Mouse (Mus musculus) ES-CJ7 (cell line): Measurements from ENCODE around the gene Oser1.
"Not testable (repeated sequence)": the region's sequence is repeated elsewhere in the genome, so short reads cannot be mapped to it uniquely, and the experiment has no call there.

Experiments used
- DNase-seq: peaks from one replicate; pipeline ENCODE4 v3.0.0; 2011; ENCODE audit warnings: low read depth, low spot score

The Oser1 gene

GRCm38 (mm10) chr2:163444017-163444416, 19.5 kb upstream of the Oser1 start:
- DNase-seq = no peak

GRCm38 (mm10) chr2:163443543-163443942, 19.0 kb upstream of the Oser1 start:
- no peak for DNase-seq

- no peak for DNase-seq
These were observed 15.0 kb upstream of the Oser1 start for GRCm38 (mm10) chr2:163439488-163439887.

- DNase-seq = peak; percentile 68
These were observed 14.3 kb upstream of the Oser1 start for GRCm38 (mm10) chr2:163438619-163439451.

- DNase-seq = no peak
These were observed 13.7 kb upstream of the Oser1 start, which contains the start of gene Gdap1l1 for GRCm38 (mm10) chr2:163438246-163438618. Gene Gdap1l1, plus strand, starts transcription at chr2:163438476.

- DNase-seq = peak; percentile 39
These were observed 13.3 kb upstream of the Oser1 start for GRCm38 (mm10) chr2:163437800-163438199.

- peak; percentile 63 for DNase-seq
These were observed 9.5 kb upstream of the Oser1 start for GRCm38 (mm10) chr2:163433971-163434370.

- no peak for DNase-seq
These were observed 6.8 kb upstream of the Oser1 start for GRCm38 (mm10) chr2:163431289-163431688.

GRCm38 (mm10) chr2:163428346-163429011, 4.0 kb upstream of the Oser1 start:
- peak; percentile 69 for DNase-seq

GRCm38 (mm10) chr2:163422895-163423660, 1.4 kb downstream of the Oser1 start:
- no peak for DNase-seq

- DNase-seq = no peak
These were observed 4.1 kb downstream of the Oser1 start for GRCm38 (mm10) chr2:163420366-163420886.

GRCm38 (mm10) chr2:163419346-163420045, 5.0 kb downstream of the Oser1 start:
- peak; percentile 99 for DNase-seq

GRCm38 (mm10) chr2:163418841-163419345, 5.6 kb downstream of the Oser1 start:
- DNase-seq = peak; percentile 45

- no peak for DNase-seq
These were observed 6.7 kb downstream of the Oser1 start for GRCm38 (mm10) chr2:163417830-163418229.

- DNase-seq = no peak
These were observed 7.5 kb downstream of the Oser1 start for GRCm38 (mm10) chr2:163417026-163417425.

- no peak for DNase-seq
These were observed 11.5 kb downstream of the Oser1 start for GRCm38 (mm10) chr2:163412846-163413590.

GRCm38 (mm10) chr2:163412419-163412818, 12.1 kb downstream of the Oser1 start:
- DNase-seq = no peak

GRCm38 (mm10) chr2:163411840-163412239, 12.7 kb downstream of the Oser1 start:
- no peak for DNase-seq

GRCm38 (mm10) chr2:163411344-163411743, 13.2 kb downstream of the Oser1 start:
- not testable (repeated sequence) for DNase-seq

GRCm38 (mm10) chr2:163410211-163410610, 14.3 kb downstream of the Oser1 start:
- DNase-seq = no peak
